Mouse (Mus musculus) gastrocnemius, adult 2 months (tissue): ENCODE results near the gene Epb41. TPM values are rescaled to one million over a fixed set of nuclear protein-coding genes. Genes with fewer than 3 reads are reported as not detected.
A peak's percentile ranks its signal among the peaks of the same experiment; 100 is the strongest.

Experiments
- DNase-seq: peaks from one replicate; pipeline ENCODE4 v3.0.0; 2022
- H3K27ac ChIP-seq: fragments of 200-600 bp; 2 replicates; pipeline ENCODE4 v1.8.1; 2022; ENCODE audit warnings: mild to moderate bottlenecking
- H3K4me3 ChIP-seq: fragments of 200-600 bp; 2 replicates; pipeline ENCODE4 v1.8.1; 2022; ENCODE audit warnings: mild to moderate bottlenecking, moderate library complexity
- CTCF ChIP-seq: fragments of 200-600 bp; IDR thresholded peaks from 2 replicates; pipeline ENCODE4 v1.8.1; 2022; ENCODE audit warnings: antibody characterized with exemption, mild to moderate bottlenecking, moderate library complexity
- intact Hi-C: fragments of 180-260 bp; cut with DNase I; formaldehyde crosslinking; loops from one replicate; pipeline ENCODE4 v1.15.1; 2025
- total RNA-seq, 2 experiments: library from RNA; stranded (reverse); gene quantifications; 2 replicates each; pipeline ENCODE4 v1.2.3; 2021

Gene Epb41
- total RNA-seq, 2 experiments from 2014 or later = 102 to 113 TPM

- no peak for TF ChIP-seq CTCF
- peak; percentile 46 for DNase-seq
- no peak overlapping the region; the same call in none of the 2 replicates for H3K27ac ChIP-seq
- intact Hi-C loops = loop anchor here (5.0 kb wide), 1 partner anchor 158 kb away; the partner anchor contains the start of gene Epb41
- H3K4me3 ChIP-seq = no peak overlapping the region
Observed at GRCm38 (mm10) chr4:131918711-131919500, 156.2 kb downstream of the Epb41 start.

- no peak for DNase-seq
- Histone ChIP-seq H3K27ac (no peak overlapping the region), H3K4me3 (no peak overlapping the region)
- no peak for TF ChIP-seq CTCF
- intact Hi-C loops = loop anchor here (5.0 kb wide), 1 partner anchor 159 kb away; the partner anchor contains the start of gene Epb41
Observed at GRCm38 (mm10) chr4:131918026-131918533, 157.0 kb downstream of the Epb41 start.

GRCm38 (mm10) chr4:131917010-131917555 is 158.0 kb downstream of the Epb41 start:
- Histone ChIP-seq H3K27ac (peak overlapping the region; percentile 4; the same call in 1 of the 2 replicates), H3K4me3 (no peak overlapping the region)
- no peak for TF ChIP-seq CTCF
- intact Hi-C loops = loop anchor here (5.0 kb wide), 1 partner anchor 160 kb away; the partner anchor contains the start of gene Epb41
- DNase-seq = no peak

GRCm38 (mm10) chr4:131916425-131916824 is 158.7 kb downstream of the Epb41 start:
- intact Hi-C loops = loop anchor here (5.0 kb wide), 1 partner anchor 161 kb away; the partner anchor contains the start of gene Epb41
- Histone ChIP-seq H3K4me3 (peak overlapping the region; percentile 50), H3K27ac (peak overlapping the region; percentile 20; the same call in 1 of the 2 replicates)
- DNase-seq = peak; percentile 89
- peak; percentile 99 for TF ChIP-seq CTCF

GRCm38 (mm10) chr4:131915821-131916328 is 159.2 kb downstream of the Epb41 start:
- DNase-seq = peak; percentile 19
- Histone ChIP-seq H3K4me3 (peak overlapping the region; percentile 50), H3K27ac (0 out of 2 replicates have a peak overlapping the region, but pooled peaks have one; percentile 20)
- intact Hi-C loops = loop anchor here (5.0 kb wide), 1 partner anchor 161 kb away; the partner anchor contains the start of gene Epb41
- TF ChIP-seq CTCF = no peak

GRCm38 (mm10) chr4:131914891-131915469 is 160.1 kb downstream of the Epb41 start:
- Histone ChIP-seq H3K4me3 (peak overlapping the region; percentile 59), H3K27ac (peak overlapping the region; percentile 56)
- intact Hi-C loops = loop anchor here (5.0 kb wide), 1 partner anchor 162 kb away; the partner anchor contains the start of gene Epb41
- peak; percentile 59 for DNase-seq
- no peak for TF ChIP-seq CTCF

GRCm38 (mm10) chr4:131914046-131914643 is 161.0 kb downstream of the Epb41 start:
- DNase-seq = peak; percentile 16
- no peak for TF ChIP-seq CTCF
- H3K4me3 ChIP-seq = no peak overlapping the region
- intact Hi-C loops = no loop called here
- H3K27ac ChIP-seq = no peak overlapping the region

- Histone ChIP-seq H3K4me3 (no peak overlapping the region), H3K27ac (peak overlapping the region; percentile 49)
- no peak for DNase-seq
- no peak for TF ChIP-seq CTCF
- intact Hi-C loops = no loop called here
Observed at GRCm38 (mm10) chr4:131913526-131913925, 161.6 kb downstream of the Epb41 start.

GRCm38 (mm10) chr4:131911521-131911920 is 163.6 kb downstream of the Epb41 start:
- TF ChIP-seq CTCF = no peak
- DNase-seq = no peak
- Histone ChIP-seq H3K4me3 (no peak overlapping the region), H3K27ac (no peak overlapping the region)
- intact Hi-C loops = no loop called here

GRCm38 (mm10) chr4:131910237-131910994 is 164.7 kb downstream of the Epb41 start:
- intact Hi-C loops = no loop called here
- TF ChIP-seq CTCF = no peak
- no peak for DNase-seq
- Histone ChIP-seq H3K27ac (peak overlapping the region; percentile 58), H3K4me3 (peak overlapping the region; percentile 22)

- H3K4me3 ChIP-seq = no peak overlapping the region
- no peak overlapping the region for H3K27ac ChIP-seq
- intact Hi-C loops = no loop called here
- DNase-seq = no peak
- peak; percentile 38; the same call in 1 of the 2 replicates for TF ChIP-seq CTCF
Observed at GRCm38 (mm10) chr4:131907912-131908311, 167.2 kb downstream of the Epb41 start.
